Comparison of ENCODE assay signal across 24 mouse cellular contexts in the genomic region with DNA sequence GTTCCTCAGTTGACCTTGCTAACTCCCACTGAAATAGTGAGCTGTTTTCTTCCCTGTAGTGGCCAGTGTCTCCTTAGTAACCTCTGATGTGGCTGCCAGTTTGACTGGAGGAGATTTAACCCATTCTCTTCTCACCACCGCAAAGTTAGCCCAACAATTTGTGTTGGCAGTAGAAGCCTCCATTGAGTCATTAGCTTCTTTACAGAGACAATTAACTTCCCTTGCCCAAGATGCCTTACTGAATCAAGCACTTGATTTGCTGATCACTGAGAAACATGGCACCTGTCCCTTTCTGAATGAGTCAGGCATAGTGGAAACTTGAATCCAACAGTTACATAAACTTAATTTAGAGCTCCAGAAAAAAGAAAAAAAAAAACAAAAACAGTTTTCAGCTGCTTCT. TPM values are rescaled to one million over a fixed set of nuclear protein-coding genes. Genes with fewer than 3 reads are reported as not detected.
DNase-seq lines count a peak whose midpoint lies in the region; ATAC-seq and TF ChIP-seq lines count a peak whose summit lies in the region.
"Had no signal": no experiment of that assay in that cellular context is flagged by ENCODE, and none has a peak within 500 bp of the region (broad histone marks: within the 10 kb centered on the region; RNA-seq: fewer than 3 reads in every experiment).

No protein-coding gene starts in this region.

- H3K4me3 ChIP-seq in intestine, postnatal 0 days (ENCODE audit: low read depth, low read length): no peak overlapping the region
- H3K4me3 ChIP-seq: erythroblast, embryonic 14.5 days; forebrain, embryonic 13.5 days; liver, embryonic 12.5 days had no signal

- H3K9me3 ChIP-seq in intestine, postnatal 0 days (ENCODE audit: control insufficient read depth): no peaks in the 10 kb centered on the region
- H3K9me3 ChIP-seq: forebrain, embryonic 13.5 days; liver, embryonic 12.5 days had no signal

- no peak overlapping the region for H3K4me2 ChIP-seq in intestine, postnatal 0 days (replicated peaks; ENCODE audit: low read depth)
- H3K4me2 ChIP-seq: forebrain, embryonic 13.5 days; liver, embryonic 12.5 days had no signal

- intact Hi-C loops in gastrocnemius, postnatal 14 days (cut with DNase I; ENCODE audit: low total_unique reads): no loop called here

- no peak for ATAC-seq in intestine, postnatal 0 days
- ATAC-seq: activated CD4-positive, CD25-positive, alpha-beta regulatory T cell, adult 4 months; forebrain, embryonic 13.5 days; intestine, embryonic 16.5 days; liver, embryonic 12.5 days; liver, postnatal 0 days had no signal

- no peak overlapping the region for H3K9ac ChIP-seq in intestine, postnatal 0 days (ENCODE audit: low read depth, low read length)
- H3K9ac ChIP-seq: forebrain, embryonic 13.5 days; liver, embryonic 12.5 days; liver, postnatal 0 days had no signal

- WGBS in intestine, postnatal 0 days: 79% methylated on average over 1 of the region's 1 CpGs

- TF ChIP-seq CTCF in intestine, postnatal 0 days (IDR thresholded peaks at IDR 0.05; ENCODE audit: low read depth): no peak

- H3K27me3 ChIP-seq in intestine, postnatal 0 days (replicated peaks; ENCODE audit: control insufficient read depth, insufficient read depth, low read length): no peaks in the 10 kb centered on the region
- H3K27me3 ChIP-seq: forebrain, embryonic 13.5 days; liver, embryonic 12.5 days had no signal

- no peak overlapping the region for H3K27ac ChIP-seq in intestine, postnatal 0 days (ENCODE audit: low read depth, low read length)
- H3K27ac ChIP-seq: forebrain, embryonic 13.5 days; liver, embryonic 12.5 days; macrophage had no signal

- no peaks in the 10 kb centered on the region for H3K4me1 ChIP-seq in intestine, postnatal 0 days (replicated peaks; ENCODE audit: control insufficient read depth, insufficient read depth, low read length)
- H3K4me1 ChIP-seq: forebrain, embryonic 13.5 days; liver, embryonic 12.5 days had no signal

- peak; percentile 6 for DNase-seq in gastrocnemius, postnatal 14 days
- DNase-seq in gastrocnemius, postnatal 4 days (ENCODE audit: low spot score in 2 of 2): no peak
- DNase-seq in lung, postnatal 10 days: peak; percentile 9
- no peak for DNase-seq in lung, postnatal 4 days
- peak; percentile 27 for DNase-seq in NIH3T3 (ENCODE audit: low read depth)
- DNase-seq in gonadal fat pad, adult 2 months (ENCODE audit: low read depth): peak; percentile 23
- no peak for DNase-seq in right cerebral cortex, postnatal 14 days
- DNase-seq: adrenal gland, adult 8-10 months; cerebellum, adult 11-12 months; cerebellum, postnatal 10 days; kidney, adult 9 months; kidney, postnatal 10 days; layer of hippocampus, postnatal 36 days; left cerebral cortex, postnatal 4 days; liver, postnatal 0 days; midbrain, embryonic 14.5 days; thymus, postnatal 4 days had no signal

- H3K36me3 ChIP-seq in intestine, postnatal 0 days (ENCODE audit: control insufficient read depth, insufficient read depth): no peaks in the 10 kb centered on the region
- H3K36me3 ChIP-seq: liver, embryonic 12.5 days had no signal

RNA-seq across cellular contexts. Expression of a gene that starts 40.0 kb away (rescaled TPM):
- total RNA-seq in gastrocnemius, postnatal 14 days (2021): 10 to 100 TPM; 53.3 to 56.9 TPM
- 10 to 100 TPM; 22.5 to 23.2 TPM for total RNA-seq in gastrocnemius, postnatal 4 days (2021)
- 12.3 and 15.3 TPM in 2 replicates for polyA plus RNA-seq in gonadal fat pad, adult 2 months (2012; rRNA removed)
- 15.5 and 17.3 TPM in 2 replicates for polyA plus RNA-seq in intestine, postnatal 0 days (2015; fragmentation: Nextera tagmentation; extraction: Ambion mirVana)

Comparison
In these comparisons a context has a peak if more than half of its experiments do, and no peak if none do; other contexts are left out.
1. DNase-seq: peak in gastrocnemius, postnatal 14 days (single experiment), lung, postnatal 10 days (single experiment), NIH3T3 (single experiment) and gonadal fat pad, adult 2 months (single experiment); none in gastrocnemius, postnatal 4 days (0 of 2), lung, postnatal 4 days (0 of 2) and right cerebral cortex, postnatal 14 days (single experiment).